Mouse (Mus musculus) E14TG2a.4 (cell line): Measurements from ENCODE around the gene Atxn3.

ENCODE experiments used
- CTCF ChIP-seq: conservative IDR thresholded peaks from 2 replicates; pipeline ENCODE4 v1.5.1; 2014; ENCODE audit warnings: low read length
- NANOG ChIP-seq: IDR thresholded peaks from 2 replicates; pipeline ENCODE4 v1.6.1; 2014; ENCODE audit warnings: borderline replicate concordance, low read length, mixed read lengths

- TF ChIP-seq CTCF: no peak
- TF ChIP-seq NANOG: no peak
These were observed 38.2 kb downstream of the Atxn3 start for GRCm38 (mm10) chr12:101919847-101920246.
